Mouse (Mus musculus) midbrain, embryonic 11.5 days (tissue): ENCODE measurements around the gene Yipf6. TPM values are rescaled to one million over a fixed set of nuclear protein-coding genes. Genes with fewer than 3 reads are reported as not detected.
"Not testable (repeated sequence)": the region's sequence is repeated elsewhere in the genome, so short reads cannot be mapped to it uniquely, and the experiment has no call there.

ENCODE experiments used
- ATAC-seq: fragments of 200-750 bp; cut with Nextera tagmentation; 2 replicates; pipeline ENCODE4 v1.8.0; 2017; ENCODE audit warnings: moderate TSS enrichment, moderate library complexity; ENCODE audit not compliant: low FRiP score
- DNase-seq: peaks from one replicate; pipeline ENCODE4 v3.0.0; 2015; ENCODE audit warnings: low spot score; ENCODE audit errors: missing footprints
- H3K27ac ChIP-seq: fragments of 300-500 bp; sonication (generic); 2 replicates; pipeline ENCODE4 v1.5.1; 2014; ENCODE audit warnings: low read depth, low read length
- H3K27me3 ChIP-seq: fragments of 300-500 bp; sonication (generic); 2 replicates; pipeline ENCODE4 v1.6.1; 2014; ENCODE audit warnings: mild to moderate bottlenecking, low read length, moderate library complexity, mixed read lengths; ENCODE audit not compliant: control insufficient read depth, insufficient read depth
- H3K36me3 ChIP-seq: fragments of 300-500 bp; sonication (generic); 2 replicates; pipeline ENCODE4 v1.6.1; 2014; ENCODE audit warnings: mild to moderate bottlenecking, low read length, moderate library complexity, mixed read lengths; ENCODE audit not compliant: control insufficient read depth, insufficient read depth
- H3K4me1 ChIP-seq: fragments of 300-500 bp; sonication (generic); 2 replicates; pipeline ENCODE4 v1.6.1; 2014; ENCODE audit warnings: low read length; ENCODE audit not compliant: control insufficient read depth, insufficient read depth
- H3K4me2 ChIP-seq: fragments of 300-500 bp; sonication (generic); 2 replicates; pipeline ENCODE4 v1.6.1; 2014; ENCODE audit warnings: mild to moderate bottlenecking, moderate library complexity
- H3K4me3 ChIP-seq: fragments of 300-500 bp; sonication (generic); 2 replicates; pipeline ENCODE4 v1.5.1; 2014; ENCODE audit warnings: low read depth, low read length
- H3K9ac ChIP-seq: fragments of 300-500 bp; sonication (generic); 2 replicates; pipeline ENCODE4 v1.6.1; 2014; ENCODE audit warnings: low read length
- H3K9me3 ChIP-seq: fragments of 300-500 bp; sonication (generic); 2 replicates; pipeline ENCODE4 v1.6.1; 2016; ENCODE audit warnings: low read length; ENCODE audit not compliant: control insufficient read depth
- WGBS: fragments of 180-500 bp; shearing (Covaris S2); extraction: QIAGEN DNeasy Blood & Tissue Kit; methylation state at CpG from one replicate; pipeline ENCODE4 v1.1.7; 2014; 5-methylcytosine and 5-hydroxymethylcytosine counted together
- polyA plus RNA-seq: library from polyadenylated mRNA; unstranded; fragments of >200 nt; fragmentation: Nextera tagmentation; extraction: Ambion mirVana; gene quantifications from 2 replicates; pipeline ENCODE4 v1.2.1, GENCODE M21; 2014

Gene Yipf6
- polyA plus RNA-seq, 1 experiment from 2014 or later = 19.9 TPM

GRCm38 (mm10) chrX:98937555-98938294 is 1.6 kb downstream of the Yipf6 start:
- H3K9me3 ChIP-seq = no peaks in the 10 kb centered on the region
- peak overlapping the region; percentile 53 for H3K4me2 ChIP-seq
- DNase-seq (peak; percentile 98), ATAC-seq (peak; percentile 90)
- H3K4me3 ChIP-seq = peak overlapping the region; percentile 51
- H3K27ac ChIP-seq = peak overlapping the region; percentile 81
- no peaks in the 10 kb centered on the region for H3K36me3 ChIP-seq
- H3K9ac ChIP-seq = peak overlapping the region; percentile 65
- H3K4me1 ChIP-seq = peaks cover 4% of the 10 kb centered on the region; the same call in 1 of the 2 replicates
- H3K27me3 ChIP-seq = no peaks in the 10 kb centered on the region
- 30% methylated on average over 55 of the region's 57 CpGs for WGBS

- Histone ChIP-seq H3K4me3 (no peak overlapping the region), H3K9ac (no peak overlapping the region), H3K4me2 (no peak overlapping the region), H3K27ac (no peak overlapping the region), H3K4me1 (no peaks in the 10 kb centered on the region), H3K27me3 (no peaks in the 10 kb centered on the region), H3K9me3 (no peaks in the 10 kb centered on the region), H3K36me3 (no peaks in the 10 kb centered on the region)
- ATAC-seq = peak; percentile 63; the same call in 1 of the 2 replicates
- 25% methylated on average over 6 of the region's 6 CpGs for WGBS
- no peak for DNase-seq
Measured at GRCm38 (mm10) chrX:98953941-98954340, 17.8 kb downstream of the Yipf6 start.

GRCm38 (mm10) chrX:98958287-98958686 is 22.2 kb downstream of the Yipf6 start:
- H3K4me1 ChIP-seq = no peaks in the 10 kb centered on the region
- no peak overlapping the region for H3K27ac ChIP-seq
- H3K4me2 ChIP-seq = no peak overlapping the region
- DNase-seq = no peak
- no peak overlapping the region for H3K9ac ChIP-seq
- H3K9me3 ChIP-seq = no peaks in the 10 kb centered on the region
- no peaks in the 10 kb centered on the region for H3K27me3 ChIP-seq
- H3K4me3 ChIP-seq = no peak overlapping the region
- 85% methylated on average over 9 of the region's 9 CpGs for WGBS
- no peaks in the 10 kb centered on the region for H3K36me3 ChIP-seq
- no peak for ATAC-seq

- ATAC-seq (no peak), DNase-seq (no peak)
- Histone ChIP-seq H3K27me3 (no peaks in the 10 kb centered on the region), H3K4me2 (no peak overlapping the region), H3K9ac (no peak overlapping the region), H3K9me3 (no peaks in the 10 kb centered on the region), H3K4me3 (no peak overlapping the region), H3K27ac (no peak overlapping the region), H3K4me1 (no peaks in the 10 kb centered on the region), H3K36me3 (no peaks in the 10 kb centered on the region)
- 80% methylated on average over 4 of the region's 4 CpGs for WGBS
Measured at GRCm38 (mm10) chrX:98959050-98959449, 22.9 kb downstream of the Yipf6 start.

DNA sequence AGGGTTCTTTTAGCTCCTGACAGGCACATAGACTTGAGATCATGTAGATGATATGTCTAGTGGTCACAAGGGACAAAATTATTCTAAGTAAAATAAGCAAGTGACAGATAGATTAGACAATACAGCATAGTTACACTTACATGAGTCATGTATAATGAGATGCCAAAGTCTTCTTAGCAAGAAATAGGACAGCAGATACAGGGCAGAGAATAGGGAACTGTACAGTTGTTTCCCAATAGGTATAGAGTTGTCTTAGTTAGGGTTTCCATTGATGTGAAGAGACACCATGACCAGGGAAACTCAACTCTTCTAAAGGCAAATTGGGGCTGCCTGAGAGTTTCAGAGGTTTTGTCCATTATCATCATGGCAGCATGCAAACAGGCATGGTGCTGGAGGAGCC is 27.6 kb downstream of the Yipf6 start:
- no peaks in the 10 kb centered on the region for H3K4me1 ChIP-seq
- H3K9ac ChIP-seq = no peak overlapping the region
- H3K4me3 ChIP-seq = no peak overlapping the region
- ATAC-seq (no peak), DNase-seq (no peak)
- no peak overlapping the region for H3K27ac ChIP-seq
- no peaks in the 10 kb centered on the region for H3K27me3 ChIP-seq
- no peaks in the 10 kb centered on the region for H3K36me3 ChIP-seq
- no peaks in the 10 kb centered on the region for H3K9me3 ChIP-seq
- no peak overlapping the region for H3K4me2 ChIP-seq

- Histone ChIP-seq H3K4me2 (no peak overlapping the region), H3K27me3 (no peaks in the 10 kb centered on the region), H3K27ac (no peak overlapping the region), H3K4me3 (no peak overlapping the region), H3K4me1 (no peaks in the 10 kb centered on the region), H3K36me3 (no peaks in the 10 kb centered on the region), H3K9me3 (no peaks in the 10 kb centered on the region), H3K9ac (no peak overlapping the region)
- ATAC-seq (no peak), DNase-seq (no peak)
Measured at GRCm38 (mm10) chrX:98964513-98964912, 28.4 kb downstream of the Yipf6 start.

DNA sequence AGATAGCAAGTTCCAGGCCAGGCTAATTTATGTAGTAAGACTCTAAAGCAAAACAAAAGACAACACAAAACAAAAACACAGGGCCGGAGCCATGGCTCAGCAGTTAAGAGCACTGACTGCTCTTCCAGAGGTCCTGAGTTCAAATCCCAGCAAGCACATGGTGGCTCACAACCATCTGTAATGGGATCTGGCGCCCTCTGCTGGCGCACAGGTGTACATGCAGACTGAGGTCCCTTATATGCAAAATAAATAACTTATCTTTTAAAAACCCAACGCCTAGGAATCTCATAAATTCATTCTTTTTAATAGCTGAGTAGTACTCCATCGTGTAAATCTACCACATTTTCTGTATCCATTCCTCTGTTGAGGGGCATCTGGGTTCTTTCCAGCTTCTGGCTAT is 50.5 kb downstream of the Yipf6 start:
- H3K4me2 ChIP-seq, H3K9me3 ChIP-seq, H3K27me3 ChIP-seq, H3K27ac ChIP-seq, H3K9ac ChIP-seq, H3K36me3 ChIP-seq, ATAC-seq, H3K4me1 ChIP-seq, DNase-seq, H3K4me3 ChIP-seq: not testable (repeated sequence)
- WGBS = 52% methylated on average over 5 of the region's 5 CpGs

- Histone ChIP-seq H3K9me3 (no peaks in the 10 kb centered on the region), H3K36me3 (no peaks in the 10 kb centered on the region), H3K9ac (no peak overlapping the region), H3K4me3 (no peak overlapping the region), H3K4me1 (no peaks in the 10 kb centered on the region), H3K27ac (no peak overlapping the region), H3K4me2 (no peak overlapping the region), H3K27me3 (no peaks in the 10 kb centered on the region)
- 41% methylated on average over 6 of the region's 6 CpGs for WGBS
- DNase-seq = peak; percentile 90
- ATAC-seq = no peak
Measured at GRCm38 (mm10) chrX:98989574-98989973, 53.5 kb downstream of the Yipf6 start.
